Mouse (Mus musculus) limb, embryonic 14.5 days (tissue): ENCODE measurements around the gene E2f4. TPM values are rescaled to one million over a fixed set of nuclear protein-coding genes. Genes with fewer than 3 reads are reported as not detected.

Experiments used
- ATAC-seq: fragments of 200-750 bp; cut with Nextera tagmentation; 2 replicates; pipeline ENCODE4 v1.8.0; 2017; ENCODE audit warnings: low read depth, moderate number of reproducible peaks, moderate TSS enrichment; ENCODE audit not compliant: low FRiP score
- DNase-seq: peaks from one replicate; pipeline ENCODE4 v3.0.0-alpha.2; 2015; ENCODE audit warnings: low spot score
- H3K27ac ChIP-seq: fragments of 300-500 bp; sonication (generic); replicated peaks from 2 replicates; pipeline ENCODE4 v1.5.1; 2014; ENCODE audit warnings: low read depth, mild to moderate bottlenecking, low read length, moderate library complexity, mixed read lengths
- H3K27me3 ChIP-seq: fragments of 300-500 bp; sonication (generic); 2 replicates; pipeline ENCODE4 v1.6.1; 2014; ENCODE audit warnings: low read length, mixed read lengths; ENCODE audit not compliant: control insufficient read depth, insufficient read depth
- H3K36me3 ChIP-seq: fragments of 300-500 bp; sonication (generic); 2 replicates; pipeline ENCODE4 v1.6.1; 2014; ENCODE audit warnings: mild to moderate bottlenecking, low read length, moderate library complexity, mixed read lengths; ENCODE audit not compliant: control insufficient read depth, insufficient read depth
- H3K4me1 ChIP-seq: fragments of 300-500 bp; sonication (generic); 2 replicates; pipeline ENCODE4 v1.6.1; 2014; ENCODE audit warnings: antibody characterized with exemption, low read length, mixed read lengths; ENCODE audit not compliant: control insufficient read depth, insufficient read depth
- H3K4me2 ChIP-seq: fragments of 300-500 bp; sonication (generic); replicated peaks from 2 replicates; pipeline ENCODE4 v1.6.1; 2014; ENCODE audit warnings: low read depth, mild to moderate bottlenecking, low read length, moderate library complexity; ENCODE audit not compliant: severe bottlenecking
- H3K4me3 ChIP-seq: fragments of 300-500 bp; sonication (generic); replicated peaks from 2 replicates; pipeline ENCODE4 v1.5.1; 2014; ENCODE audit warnings: low read length
- H3K9ac ChIP-seq: fragments of 300-500 bp; sonication (generic); 2 replicates; pipeline ENCODE4 v1.6.1; 2014; ENCODE audit warnings: mild to moderate bottlenecking, low read depth, low read length, moderate library complexity; ENCODE audit not compliant: severe bottlenecking
- H3K9me3 ChIP-seq: fragments of 300-500 bp; sonication (generic); 2 replicates; pipeline ENCODE4 v1.6.1; 2016; ENCODE audit warnings: low read length; ENCODE audit not compliant: control insufficient read depth
- POLR2A ChIP-seq: fragments of 200-500 bp; IDR thresholded peaks from 2 replicates; pipeline ENCODE4 v1.8.0; 2012; ENCODE audit warnings: inconsistent platforms, mild to moderate bottlenecking, moderate library complexity, borderline replicate concordance; ENCODE audit not compliant: insufficient read depth, insufficient read length; ENCODE audit errors: extremely low read depth
- WGBS: fragments of 180-500 bp; shearing (Covaris S2); extraction: QIAGEN DNeasy Blood & Tissue Kit; methylation state at CpG from one replicate; pipeline ENCODE4 v1.1.7; 2014; 5-methylcytosine and 5-hydroxymethylcytosine counted together
- polyA plus RNA-seq, 2 experiments: library from polyadenylated mRNA; depleted of rRNA in 1 of 2; stranded (reverse) in 1 of 2; unstranded in 1 of 2; fragments of >200 nt; fragmentation: Nextera tagmentation in 1 of 2; extraction: Ambion mirVana in 1 of 2; gene quantifications; 2 replicates each; pipeline versions ENCODE4 v1.2.1 to v1.2.3; 2012 to 2014

The E2f4 gene
- polyA plus RNA-seq, 2 experiments, result 76.2 to 136 TPM

GRCm38 (mm10) chr8:105264024-105264982 lies 33.2 kb upstream of the E2f4 start, which contains the start of the genes Tradd and Fbxl8:
Gene Tradd, minus strand, starts transcription at chr8:105264609.
Gene Fbxl8, plus strand, starts transcription at chr8:105264648.
- DNase-seq (peak; percentile 65), ATAC-seq (peak; percentile 48)
- Histone ChIP-seq H3K27me3 (peaks cover 68% of the 10 kb centered on the region), H3K4me2 (peak within 1 kb of the TSS; percentile 74), H3K27ac (no peak within 1 kb of the TSS), H3K36me3 (no peaks in the 10 kb centered on the region), H3K4me1 (peaks cover 24% of the 10 kb centered on the region), H3K4me3 (peak within 1 kb of the TSS; percentile 66), H3K9ac (peak within 1 kb of the TSS; percentile 59), H3K9me3 (no peaks in the 10 kb centered on the region; the same call in 1 of the 2 replicates)
- TF ChIP-seq POLR2A, result no peak
- WGBS, result 3% methylated on average over 53 of the region's 54 CpGs

GRCm38 (mm10) chr8:105265128-105265527 lies 32.3 kb upstream of the E2f4 start:
- Histone ChIP-seq H3K4me1 (peaks cover 25% of the 10 kb centered on the region), H3K27me3 (peaks cover 69% of the 10 kb centered on the region), H3K4me3 (peak overlapping the region; percentile 66), H3K36me3 (no peaks in the 10 kb centered on the region), H3K9ac (peak overlapping the region; percentile 59), H3K27ac (no peak overlapping the region), H3K9me3 (no peaks in the 10 kb centered on the region; the same call in 1 of the 2 replicates), H3K4me2 (peak overlapping the region; percentile 74)
- WGBS, result 13% methylated on average over 10 of the region's 10 CpGs
- no peak for TF ChIP-seq POLR2A
- ATAC-seq, result no peak
- no peak for DNase-seq

GRCm38 (mm10) chr8:105266775-105267174 lies 30.7 kb upstream of the E2f4 start:
- Histone ChIP-seq H3K27ac (no peak overlapping the region), H3K4me1 (peaks cover 33% of the 10 kb centered on the region), H3K9ac (no peak overlapping the region), H3K4me2 (no peak overlapping the region), H3K9me3 (no peaks in the 10 kb centered on the region), H3K4me3 (no peak overlapping the region), H3K27me3 (peaks cover 73% of the 10 kb centered on the region), H3K36me3 (no peaks in the 10 kb centered on the region)
- no peak for ATAC-seq
- DNase-seq, result no peak
- no peak for TF ChIP-seq POLR2A
- WGBS, result 18% methylated on average over 13 of the region's 13 CpGs

- Histone ChIP-seq H3K4me1 (peaks cover 33% of the 10 kb centered on the region), H3K4me2 (peak overlapping the region; percentile 86), H3K36me3 (no peaks in the 10 kb centered on the region), H3K9ac (peak overlapping the region; percentile 44), H3K4me3 (peak overlapping the region; percentile 44), H3K27me3 (peaks cover 81% of the 10 kb centered on the region), H3K27ac (no peak overlapping the region), H3K9me3 (no peaks in the 10 kb centered on the region)
- peak; percentile 67 for ATAC-seq
- TF ChIP-seq POLR2A, result 0 out of 2 replicates have a peak, but pooled peaks have one; percentile 15
- whole genome bisulfite sequencing, result under 1% methylated on average over 55 of the region's 65 CpGs
- DNase-seq, result peak; percentile 79
Measured at GRCm38 (mm10) chr8:105268342-105269074, 29.0 kb upstream of the E2f4 start.

- Histone ChIP-seq H3K4me2 (peak overlapping the region; percentile 86), H3K9ac (peak overlapping the region; percentile 29; the same call in 1 of the 2 replicates), H3K27ac (no peak overlapping the region), H3K4me1 (peaks cover 33% of the 10 kb centered on the region), H3K9me3 (no peaks in the 10 kb centered on the region), H3K27me3 (peaks cover 81% of the 10 kb centered on the region), H3K36me3 (no peaks in the 10 kb centered on the region), H3K4me3 (peak overlapping the region; percentile 44)
- no peak for TF ChIP-seq POLR2A
- no peak for DNase-seq
- under 1% methylated on average over 10 of the region's 10 CpGs for WGBS
- ATAC-seq, result no peak
Measured at GRCm38 (mm10) chr8:105269075-105269458, 28.4 kb upstream of the E2f4 start.
